Mouse (Mus musculus) ovary, postnatal 14 days (tissue): ENCODE measurements around the gene Map4k1.
A peak's percentile ranks its signal among the peaks of the same experiment; 100 is the strongest.
"Not testable (repeated sequence)": the region's sequence is repeated elsewhere in the genome, so short reads cannot be mapped to it uniquely, and the experiment has no call there.

Source experiments
- DNase-seq: peaks from one replicate; pipeline ENCODE4 v3.0.0; 2022; ENCODE audit warnings: low spot score

The Map4k1 gene

DNA sequence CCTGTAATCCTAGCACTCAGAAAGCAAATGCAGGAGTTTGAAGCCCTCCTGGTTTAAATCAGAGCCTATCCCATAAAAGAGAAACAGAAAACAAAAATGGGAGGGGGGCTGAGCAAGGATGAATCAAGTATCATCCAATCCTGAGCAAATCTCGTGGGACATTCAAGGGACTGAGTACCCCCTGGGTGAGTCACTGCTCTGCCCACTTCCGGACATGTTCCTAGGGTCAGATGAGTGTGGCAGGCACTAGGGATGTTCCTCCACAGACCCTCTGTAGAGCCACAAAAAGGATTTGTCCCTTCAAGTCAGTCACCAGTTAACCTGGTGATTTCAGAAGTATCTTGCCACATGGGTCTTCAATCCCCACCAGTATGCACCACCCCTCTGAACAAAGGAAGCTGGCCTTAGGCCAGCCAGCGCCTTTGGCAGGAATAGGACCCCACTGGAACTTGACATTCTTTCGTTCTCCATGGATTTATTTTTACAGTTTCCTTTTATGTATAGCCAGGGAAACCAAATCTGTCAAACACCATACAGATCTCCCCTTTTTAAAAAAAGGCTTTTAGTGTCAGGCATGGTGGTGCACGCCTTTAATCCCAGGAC, 26.5 kb upstream of the Map4k1 start:
- DNase-seq = no peak

- DNase-seq = no peak
Observed at GRCm38 (mm10) chr7:28956270-28956669, 25.6 kb upstream of the Map4k1 start.

GRCm38 (mm10) chr7:28957286-28957685, 24.6 kb upstream of the Map4k1 start:
- no peak for DNase-seq

DNA sequence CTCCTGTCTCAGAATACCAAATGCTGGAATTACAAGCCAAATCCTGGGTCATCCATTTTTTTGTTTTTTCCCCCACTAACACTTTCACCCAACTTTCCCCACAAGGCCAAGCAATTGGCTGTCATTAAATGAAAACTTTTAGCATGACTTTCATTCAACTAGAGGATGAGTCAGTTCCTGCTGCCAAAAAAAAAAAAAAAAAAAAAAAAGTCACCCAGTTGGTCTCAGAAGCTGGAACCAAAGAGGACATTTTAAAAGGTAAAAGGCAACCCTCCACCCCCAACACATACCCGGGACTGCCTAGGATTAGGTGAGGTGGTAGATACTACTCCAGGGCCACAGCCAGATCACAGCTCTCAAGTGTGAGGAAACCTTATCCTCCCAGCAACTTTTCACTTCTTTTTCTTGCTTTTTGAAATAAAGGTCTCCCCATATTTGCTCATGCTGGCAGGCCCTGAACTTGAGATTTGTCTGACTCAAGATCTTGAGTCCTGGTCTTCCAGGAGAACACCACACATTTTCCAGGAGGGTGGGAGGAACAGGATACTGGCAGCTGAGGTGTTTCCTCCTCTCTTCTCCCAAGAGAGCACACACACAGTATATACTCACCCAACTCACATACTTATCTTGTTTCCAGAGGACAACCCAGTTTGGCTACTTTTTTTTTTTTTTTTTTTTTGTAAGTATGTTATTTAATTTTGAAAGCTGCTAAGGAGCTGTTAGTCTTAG, 23.7 kb upstream of the Map4k1 start:
- no peak for DNase-seq

- DNase-seq = no peak
Observed at GRCm38 (mm10) chr7:28958770-28959169, 23.1 kb upstream of the Map4k1 start.

- DNase-seq = no peak
Observed at GRCm38 (mm10) chr7:28959505-28960045, 22.3 kb upstream of the Map4k1 start.

DNA sequence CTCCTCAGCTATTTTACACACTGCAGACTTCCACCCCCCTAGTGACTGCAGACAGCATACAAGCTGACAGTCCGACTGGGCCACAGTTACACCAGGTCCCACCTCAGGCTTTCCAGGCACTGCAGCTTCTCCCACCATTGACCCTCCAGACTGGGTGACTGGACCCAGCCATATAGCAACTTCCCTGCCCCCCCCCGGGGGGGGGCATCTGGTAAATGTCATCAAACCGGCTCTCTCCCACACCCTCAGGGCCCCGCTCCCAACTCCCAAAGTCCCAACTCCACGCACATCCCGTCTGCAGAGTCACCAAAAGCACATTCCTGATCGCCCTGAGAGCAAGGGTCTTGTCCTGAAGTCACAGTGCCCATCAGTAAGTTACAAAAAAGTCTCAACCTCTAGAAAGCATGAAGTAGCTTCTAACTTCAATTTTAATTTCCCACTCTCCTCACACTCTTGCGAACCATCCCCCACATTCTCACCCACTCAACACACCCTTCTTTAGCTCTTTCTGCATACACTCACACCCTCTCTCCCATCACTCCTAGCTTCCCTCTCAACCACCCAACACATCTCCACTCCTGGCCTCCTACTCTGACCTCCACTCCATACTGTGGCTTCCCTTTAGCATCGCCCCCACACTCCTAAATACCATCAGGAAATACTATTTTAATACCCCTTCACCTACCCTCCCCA, 21.4 kb upstream of the Map4k1 start:
- DNase-seq = no peak

- no peak for DNase-seq
Observed at GRCm38 (mm10) chr7:28961584-28961926, 20.3 kb upstream of the Map4k1 start.

- peak; percentile 98 for DNase-seq
Observed at GRCm38 (mm10) chr7:28961927-28962670, 19.8 kb upstream of the Map4k1 start, which contains the start of gene Actn4. TSS of gene Actn4 (minus strand) at chr7:28962340.

DNA sequence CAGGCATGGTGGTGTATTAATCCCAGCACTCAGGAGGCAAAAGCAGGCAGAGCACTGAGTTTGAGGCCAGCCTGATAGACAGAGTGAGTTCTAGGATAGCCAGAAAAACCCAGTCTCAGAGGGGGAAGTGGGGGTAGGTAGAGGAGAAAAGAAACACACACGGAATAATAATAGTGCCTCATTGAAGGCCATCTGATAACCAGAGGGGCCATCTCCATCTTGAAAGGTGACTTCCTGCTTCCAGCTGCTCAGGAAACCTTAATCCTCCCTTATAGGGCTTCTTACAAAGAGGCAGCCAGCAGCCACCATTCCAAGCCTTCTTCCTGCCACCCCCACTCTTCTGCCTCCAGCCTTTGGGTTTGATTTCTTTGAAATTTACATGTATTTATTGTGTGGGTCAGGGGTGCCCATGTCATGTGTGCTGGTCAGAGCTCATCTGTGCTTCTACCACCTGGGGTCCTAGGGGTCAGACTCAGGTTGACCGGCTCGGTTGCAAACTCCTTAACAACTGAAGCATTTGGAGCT, 18.4 kb upstream of the Map4k1 start:
- DNase-seq = no peak

DNA sequence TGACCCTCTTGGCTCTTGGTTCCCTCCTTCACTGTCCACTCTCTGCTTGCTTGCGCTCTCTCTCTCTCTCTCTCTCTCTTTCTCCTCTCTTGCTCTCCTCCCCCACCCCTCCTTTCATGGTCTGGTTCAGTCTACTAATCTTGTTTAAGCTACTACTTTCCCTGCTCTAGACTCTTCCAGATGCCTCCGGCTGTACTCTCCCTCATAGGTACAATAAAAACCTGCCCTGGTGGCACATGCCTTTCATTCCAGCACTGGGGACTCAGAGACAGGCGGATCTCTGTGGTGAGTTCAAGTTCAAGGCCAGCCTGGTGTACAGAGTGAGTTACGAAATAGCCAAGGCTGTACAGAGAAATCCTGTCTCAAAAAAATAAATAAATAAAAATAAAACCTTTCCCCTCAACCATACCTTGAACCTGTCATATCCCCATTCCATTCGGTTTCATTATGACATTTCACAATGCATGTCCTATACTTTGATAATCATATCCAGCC, 16.5 kb upstream of the Map4k1 start:
- no peak for DNase-seq

GRCm38 (mm10) chr7:28966181-28966580, 15.7 kb upstream of the Map4k1 start:
- DNase-seq = no peak

- no peak for DNase-seq
Observed at GRCm38 (mm10) chr7:28966751-28967505, 14.9 kb upstream of the Map4k1 start.

DNA sequence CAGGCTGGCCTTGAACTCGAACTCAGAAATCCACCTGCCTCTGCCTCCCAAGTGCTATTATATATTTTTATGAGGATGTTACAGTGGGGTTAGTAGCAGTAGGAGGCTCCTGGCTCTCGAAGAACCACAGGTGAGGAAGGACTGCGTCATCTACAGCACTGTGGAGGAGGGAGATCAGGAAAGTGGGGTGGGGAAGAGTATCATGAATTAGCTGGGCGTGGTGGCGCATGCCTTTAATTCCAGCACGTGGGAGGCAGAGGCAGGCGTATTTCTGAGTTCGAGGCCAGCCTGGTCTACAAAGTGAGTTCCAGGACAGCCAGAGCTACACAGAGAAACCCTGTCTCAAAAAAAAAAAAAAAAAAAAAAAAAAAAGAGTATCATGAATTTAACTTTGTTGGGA, 13.7 kb upstream of the Map4k1 start:
- DNase-seq = not testable (repeated sequence)

DNA sequence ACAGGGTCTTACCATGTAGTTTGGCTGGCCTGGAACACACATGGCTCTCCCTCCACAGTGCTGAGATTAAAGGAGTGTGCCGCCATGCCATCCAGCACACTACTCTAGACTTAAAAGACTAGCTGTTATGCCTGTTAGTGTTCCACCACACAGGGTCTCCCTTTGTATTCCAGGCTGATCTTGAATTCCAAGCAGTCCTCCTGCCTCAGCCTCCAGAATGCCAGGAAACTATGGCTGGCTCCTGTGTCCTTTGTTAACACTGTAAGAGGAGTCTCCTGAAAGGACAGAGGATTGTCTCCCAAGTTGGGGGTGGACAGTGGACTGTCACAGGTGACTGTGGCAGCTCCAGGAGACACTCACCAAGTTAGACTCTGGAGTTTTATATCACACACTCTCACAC, 12.6 kb upstream of the Map4k1 start:
- DNase-seq = no peak

- no peak for DNase-seq
Observed at GRCm38 (mm10) chr7:28969672-28970394, 12.0 kb upstream of the Map4k1 start.

DNA sequence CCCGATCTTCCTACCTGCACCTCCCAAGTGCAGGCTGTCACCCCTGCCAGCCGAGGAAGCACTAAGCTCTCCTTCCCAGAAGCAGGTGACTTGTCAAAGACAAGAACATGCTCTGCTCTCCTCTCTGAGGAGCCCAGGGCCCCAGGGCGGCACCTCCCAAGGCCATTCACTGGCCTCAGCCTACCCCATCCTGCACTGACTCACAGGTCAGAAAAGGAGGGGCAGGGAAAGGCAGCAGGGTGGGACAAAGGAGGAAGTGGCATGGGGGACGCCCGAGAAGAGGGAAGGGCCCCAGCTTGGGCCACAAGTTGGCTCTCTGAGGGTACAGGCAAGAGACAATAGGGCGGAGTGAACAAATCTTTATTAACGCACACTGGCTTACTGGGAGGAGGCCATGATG, 10.8 kb upstream of the Map4k1 start:
- no peak for DNase-seq

DNA sequence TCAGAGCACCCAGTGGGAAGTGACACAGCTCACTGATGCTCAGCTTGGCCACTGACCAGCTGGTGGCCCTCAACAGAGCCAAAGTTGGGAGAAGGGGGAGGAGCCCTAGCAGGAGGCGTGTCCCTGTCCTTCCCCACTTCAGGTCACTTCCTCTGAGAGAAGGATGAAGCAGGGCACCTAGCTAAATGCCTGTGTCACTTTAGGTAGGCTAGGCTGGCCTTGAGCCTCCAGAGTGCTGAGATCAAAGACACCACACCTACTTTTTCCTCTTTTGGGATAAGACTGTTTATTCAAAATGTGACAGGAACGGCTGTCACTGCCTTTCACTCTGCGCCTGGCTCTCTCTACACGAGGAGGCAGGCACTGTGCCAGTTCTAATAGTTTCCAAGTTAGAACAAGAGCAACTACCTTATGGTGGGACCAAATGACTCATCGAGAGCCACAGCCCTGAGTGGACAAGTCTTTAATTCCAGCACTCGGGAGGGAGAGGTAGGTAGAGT, 10.0 kb upstream of the Map4k1 start:
- DNase-seq = no peak

GRCm38 (mm10) chr7:28972542-28972985, 9.3 kb upstream of the Map4k1 start:
- peak; percentile 74 for DNase-seq

- no peak for DNase-seq
Observed at GRCm38 (mm10) chr7:28973025-28973424, 8.8 kb upstream of the Map4k1 start.
